Mouse (Mus musculus) 3T3-L1 (cell line): ENCODE measurements around the gene F2rl2.

Experiments used
- DNase-seq: peaks from one replicate; pipeline ENCODE4 v3.0.0-alpha.2; 2015; ENCODE audit warnings: low read depth, low spot score

Gene F2rl2

GRCm38 (mm10) chr13:95703376-95703775 lies 6.7 kb downstream of the F2rl2 start:
- no peak for DNase-seq

GRCm38 (mm10) chr13:95705589-95705988 lies 8.9 kb downstream of the F2rl2 start:
- DNase-seq = no peak

GRCm38 (mm10) chr13:95712054-95712453 lies 15.4 kb downstream of the F2rl2 start:
- no peak for DNase-seq

GRCm38 (mm10) chr13:95712570-95713268 lies 16.1 kb downstream of the F2rl2 start:
- no peak for DNase-seq

- DNase-seq = no peak
Observed at GRCm38 (mm10) chr13:95714271-95714975, 17.8 kb downstream of the F2rl2 start.

GRCm38 (mm10) chr13:95715356-95715755 lies 18.7 kb downstream of the F2rl2 start:
- DNase-seq = no peak

GRCm38 (mm10) chr13:95719320-95720232 lies 22.9 kb downstream of the F2rl2 start:
- peak; percentile 94 for DNase-seq

- DNase-seq = no peak
Observed at GRCm38 (mm10) chr13:95730491-95730890, 33.8 kb downstream of the F2rl2 start.

- DNase-seq = peak; percentile 42
Observed at GRCm38 (mm10) chr13:95739651-95740050, 43.0 kb downstream of the F2rl2 start.

- DNase-seq = no peak
Observed at GRCm38 (mm10) chr13:95741813-95742689, 45.4 kb downstream of the F2rl2 start.

GRCm38 (mm10) chr13:95742881-95743466 lies 46.3 kb downstream of the F2rl2 start:
- peak; percentile 13 for DNase-seq

GRCm38 (mm10) chr13:95745451-95745850 lies 48.8 kb downstream of the F2rl2 start:
- DNase-seq = no peak

GRCm38 (mm10) chr13:95746509-95746908 lies 49.9 kb downstream of the F2rl2 start:
- peak; percentile 32 for DNase-seq

GRCm38 (mm10) chr13:95747101-95747500 lies 50.4 kb downstream of the F2rl2 start:
- no peak for DNase-seq

- no peak for DNase-seq
Observed at GRCm38 (mm10) chr13:95747541-95747940, 50.9 kb downstream of the F2rl2 start.
